ENCODE assay signal across 19 mouse cellular contexts in the genomic region with DNA sequence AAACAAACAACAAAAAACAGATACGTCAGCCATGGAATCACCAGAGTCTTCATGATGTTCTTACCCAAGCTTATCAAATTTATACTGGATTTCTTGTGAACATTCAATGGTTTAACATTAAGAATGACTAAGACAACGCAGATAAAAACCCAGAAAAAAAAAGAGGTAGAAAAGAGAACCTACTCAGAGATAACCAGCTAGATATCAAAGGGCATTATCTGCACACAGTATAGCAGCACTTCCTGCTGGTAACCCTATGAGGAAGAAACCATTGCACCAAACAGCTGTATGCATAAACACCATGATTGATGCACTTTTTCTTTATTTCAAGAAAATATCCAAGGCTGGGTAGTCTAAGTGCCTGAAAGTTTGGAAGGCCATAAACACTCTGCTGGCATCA.
A peak's percentile ranks its signal among the peaks of the same experiment; 100 is the strongest.
DNase-seq lines count a peak whose midpoint lies in the region; ATAC-seq and TF ChIP-seq lines count a peak whose summit lies in the region.
"Had no signal": no experiment of that assay in that cellular context is flagged by ENCODE, and none has a peak within 500 bp of the region (broad histone marks: within the 10 kb centered on the region; RNA-seq: fewer than 3 reads in every experiment).

No protein-coding gene starts in this region.

- no peak overlapping the region; the same call in 1 of the 2 replicates for H3K27ac ChIP-seq in MEL (ENCODE audit: control insufficient read depth, low read depth, low read length)

- ATAC-seq in erythroid progenitor cell, adult 5-6 weeks (replicated peaks; ENCODE audit: low FRiP score, poor library complexity, severe bottlenecking) = no peak
- ATAC-seq: activated CD4-positive, CD25-positive, alpha-beta regulatory T cell, adult 4 months; CD4-positive, CD25-positive, alpha-beta regulatory T cell, adult 4 months; Patski had no signal

- no peak overlapping the region for H3K4me3 ChIP-seq in MEL (ENCODE audit: control insufficient read depth in 1 of 2, insufficient read depth in 1 of 2, low read depth in 2 of 2, low read length in 2 of 2)

- peak; percentile 64 to 65 for TF ChIP-seq EP300 in MEL (IDR thresholded peaks at IDR 0.05; ENCODE audit: low read depth in 1 of 2, low read length in 2 of 2)

- H3K36me3 ChIP-seq in MEL (ENCODE audit: control insufficient read depth in 1 of 2, insufficient read depth in 2 of 2, low read length in 2 of 2) = peaks cover 0 to 5% of the 10 kb centered on the region in 2 experiments; a peak in 1 of 4 replicates
- H3K36me3 ChIP-seq: G1E had no signal

- TF ChIP-seq RAD21 in MEL (IDR thresholded peaks at IDR 0.05; ENCODE audit: low read depth, low read length) = no peak

- no peaks in the 10 kb centered on the region for H3K27me3 ChIP-seq in MEL (ENCODE audit: control insufficient read depth in 1 of 2, insufficient read depth in 2 of 2, low read length in 2 of 2)
- H3K27me3 ChIP-seq: CH12.LX, Patski had no signal

- H3K9ac ChIP-seq in MEL (ENCODE audit: control insufficient read depth, low read depth, low read length, poor library complexity, severe bottlenecking) = no peak overlapping the region

- DNase-seq in MEL (ENCODE audit: low read depth, low spot score) = peak; percentile 16
- DNase-seq: adrenal gland, adult 2 months; adrenal gland, adult 8-10 months; adrenal gland, postnatal 10 days; adrenal gland, postnatal 14 days; adrenal gland, postnatal 25 days; adrenal gland, postnatal 36 days; B cell, adult 2 months; cerebellum, adult 11 months; cerebellum, adult 11-12 months; cerebellum, adult 18-20 months; cerebellum, adult 2 months; cerebellum, adult 8-10 months had no signal

- TF ChIP-seq POLR2A in MEL (IDR thresholded peaks at IDR 0.05; ENCODE audit: control insufficient read depth in 1 of 2, insufficient read depth in 1 of 2, low read depth in 1 of 2, low read length in 2 of 2, poor library complexity in 1 of 2) = no peak

- TF ChIP-seq CTCF in MEL (IDR thresholded peaks at IDR 0.05 in 2 of 3, conservative IDR thresholded peaks at IDR 0.05 in 1 of 3; ENCODE audit: control insufficient read depth in 1 of 3, insufficient read depth in 1 of 3, low read depth in 2 of 3, low read length in 3 of 3, poor library complexity in 1 of 3, severe bottlenecking in 1 of 3) = no peak

- no peaks in the 10 kb centered on the region for H3K79me2 ChIP-seq in MEL (ENCODE audit: control insufficient read depth, insufficient read depth, low read length, poor library complexity)

- no peaks in the 10 kb centered on the region for H3K4me1 ChIP-seq in MEL (ENCODE audit: control insufficient read depth in 1 of 2, insufficient read depth in 2 of 2, low read length in 2 of 2)

- no peaks in the 10 kb centered on the region for H3K9me3 ChIP-seq in MEL (replicated peaks; ENCODE audit: insufficient read depth, low read length)
- H3K9me3 ChIP-seq: G1E had no signal

TF ChIP-seq in MEL, 35 proteins besides CTCF, POLR2A, EP300 and RAD21:
- TF ChIP-seq TCF12 (IDR thresholded peaks at IDR 0.05; ENCODE audit: low read depth, low read length) = peak; percentile 51; the same call in 1 of the 2 replicates
- peak; percentile 75 for TF ChIP-seq GATA1 (IDR thresholded peaks at IDR 0.05; ENCODE audit: low read depth, low read length)
- peak; percentile 61 for TF ChIP-seq ETS1 (IDR thresholded peaks at IDR 0.05; ENCODE audit: low read depth, low read length)
- no peak for TF ChIP-seq ZKSCAN1 (IDR thresholded peaks at IDR 0.05; ENCODE audit: low read depth, low read length)
- TF ChIP-seq ZNF384 (IDR thresholded peaks at IDR 0.05; ENCODE audit: low read depth, low read length) = peak; percentile 83
